Mouse (Mus musculus): Measurements from ENCODE around the gene Dlat.

DNA sequence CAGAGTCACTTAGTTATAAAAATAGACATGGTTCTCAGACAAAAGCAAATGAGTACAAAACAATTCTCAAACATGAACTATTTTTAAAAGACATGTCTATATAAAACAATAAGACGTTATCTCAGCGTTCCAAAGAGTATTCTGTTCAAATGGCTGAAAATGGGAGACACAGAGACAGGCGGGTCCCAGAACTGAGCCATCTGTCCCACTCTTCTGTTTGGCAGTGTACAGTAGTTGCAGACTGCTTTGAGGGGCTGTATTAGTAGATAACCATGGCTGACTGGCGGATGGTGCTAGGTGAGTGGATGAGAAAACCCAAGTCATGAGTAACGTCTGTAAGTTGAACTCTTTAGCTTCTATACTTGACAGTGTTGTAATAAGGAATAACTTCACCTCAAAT is 5.2 kb upstream of the Dlat start:
- TF ChIP-seq CTCF (IDR thresholded peaks at IDR 0.05; ENCODE audit: low read depth, low read length) = no peak
- TF ChIP-seq TAL1 (conservative IDR thresholded peaks at IDR 0.05; ENCODE audit: low read depth, low read length) = no peak

Measured in G1E (cell line).